Mouse (Mus musculus): ENCODE results near the gene Apobec2. TPM values are rescaled to one million over a fixed set of nuclear protein-coding genes. Genes with fewer than 3 reads are reported as not detected.
"Not testable (repeated sequence)": the region's sequence is repeated elsewhere in the genome, so short reads cannot be mapped to it uniquely, and the experiment has no call there.

Apobec2 gene
- 0.29 and 0.43 TPM in 2 replicates for polyA plus RNA-seq (2015; fragmentation: Nextera tagmentation; extraction: Ambion mirVana)

DNA sequence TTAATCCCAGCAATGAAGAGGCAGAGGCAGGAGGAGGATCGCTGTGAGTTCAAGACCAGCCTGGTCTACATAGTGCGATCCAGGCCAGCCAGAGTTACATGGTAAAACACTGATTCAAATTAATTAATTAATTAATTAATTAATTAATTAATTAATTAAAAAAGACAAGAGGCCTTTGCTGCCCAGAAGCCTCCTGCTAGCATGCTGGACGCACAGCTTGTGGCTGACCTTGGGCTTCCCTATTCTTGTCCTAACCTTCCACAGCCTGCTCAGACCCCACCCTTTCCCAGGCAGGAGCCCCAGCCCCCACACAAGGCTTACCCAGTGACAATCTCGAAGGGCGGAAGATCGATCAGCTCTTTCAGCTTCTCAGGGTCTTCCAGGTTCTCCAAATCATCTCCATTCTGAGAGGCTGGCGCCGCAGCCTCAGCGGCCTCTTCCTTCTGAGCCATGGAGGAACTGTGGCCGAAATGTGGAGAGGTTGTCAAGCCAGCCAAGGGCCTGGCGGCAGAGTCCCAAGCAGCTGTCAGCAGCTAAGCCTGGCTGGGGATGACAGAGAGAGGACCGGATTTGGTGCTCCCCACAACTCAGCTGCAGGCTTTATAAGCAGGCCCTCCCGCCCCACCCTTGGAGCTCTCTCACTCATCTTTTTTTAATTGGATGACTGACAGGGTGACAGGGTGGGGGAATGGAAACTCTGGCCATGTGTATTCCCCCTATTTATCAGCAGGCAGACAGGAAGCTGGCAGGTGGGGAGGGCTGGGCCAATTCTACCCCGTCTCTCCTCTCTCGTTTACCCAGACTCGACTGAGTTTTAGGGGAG, at the start of gene Apobec2:
Apobec2 (minus strand) TSS at position 773 of the 823 bp plus-strand sequence.
- no peaks in the 10 kb centered on the region for H3K36me3 ChIP-seq (ENCODE audit: control insufficient read depth, insufficient read depth)
- no peaks in the 10 kb centered on the region for H3K9me3 ChIP-seq (ENCODE audit: control insufficient read depth, low read length)
- H3K27ac ChIP-seq (ENCODE audit: low read length), result no peak within 1 kb of the TSS
- ATAC-seq, result no peak
- no peak within 1 kb of the TSS for H3K4me3 ChIP-seq (replicated peaks; ENCODE audit: low read length)
- H3K4me1 ChIP-seq (replicated peaks; ENCODE audit: control insufficient read depth, insufficient read depth, low read length), result peaks cover 3% of the 10 kb centered on the region
- no peak within 1 kb of the TSS for H3K4me2 ChIP-seq (ENCODE audit: low read length)
- no peaks in the 10 kb centered on the region for H3K27me3 ChIP-seq (replicated peaks; ENCODE audit: control insufficient read depth, insufficient read depth, low read length)
- 64% methylated on average over 16 of the region's 16 CpGs for WGBS
- no peak within 1 kb of the TSS for H3K9ac ChIP-seq (replicated peaks; ENCODE audit: low read depth, low read length)

DNA sequence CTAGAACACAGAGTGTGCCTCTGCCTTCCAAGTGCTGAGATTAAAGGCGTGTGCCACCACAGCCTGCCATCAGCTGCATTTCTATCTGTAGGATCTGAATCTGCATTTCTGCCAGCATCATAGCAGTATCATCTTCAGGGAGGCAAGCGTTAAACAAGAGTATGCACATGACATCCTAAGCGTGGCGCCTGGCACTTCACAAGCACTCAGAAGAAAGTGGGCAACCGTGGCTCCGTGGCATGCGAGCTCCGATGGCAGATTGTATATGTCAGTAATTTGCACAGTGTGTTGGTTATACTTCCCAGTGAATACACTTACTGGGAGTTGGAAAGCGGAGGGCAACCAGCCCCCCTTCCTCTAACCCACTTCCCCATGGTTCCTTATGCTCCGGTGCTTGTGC, 47.2 kb upstream of the Apobec2 start:
- H3K4me2 ChIP-seq (ENCODE audit: low read length), result no peak overlapping the region
- no peaks in the 10 kb centered on the region for H3K27me3 ChIP-seq (replicated peaks; ENCODE audit: control insufficient read depth, insufficient read depth, low read length)
- H3K9ac ChIP-seq (replicated peaks; ENCODE audit: low read depth, low read length), result no peak overlapping the region
- no peaks in the 10 kb centered on the region for H3K9me3 ChIP-seq (ENCODE audit: control insufficient read depth, low read length)
- peak; percentile 82 for ATAC-seq
- no peaks in the 10 kb centered on the region for H3K4me1 ChIP-seq (replicated peaks; ENCODE audit: control insufficient read depth, insufficient read depth, low read length)
- H3K36me3 ChIP-seq (ENCODE audit: control insufficient read depth, insufficient read depth), result no peaks in the 10 kb centered on the region
- no peak overlapping the region for H3K4me3 ChIP-seq (replicated peaks; ENCODE audit: low read length)
- WGBS, result 70% methylated on average over 10 of the region's 10 CpGs
- no peak overlapping the region for H3K27ac ChIP-seq (ENCODE audit: low read length)

DNA sequence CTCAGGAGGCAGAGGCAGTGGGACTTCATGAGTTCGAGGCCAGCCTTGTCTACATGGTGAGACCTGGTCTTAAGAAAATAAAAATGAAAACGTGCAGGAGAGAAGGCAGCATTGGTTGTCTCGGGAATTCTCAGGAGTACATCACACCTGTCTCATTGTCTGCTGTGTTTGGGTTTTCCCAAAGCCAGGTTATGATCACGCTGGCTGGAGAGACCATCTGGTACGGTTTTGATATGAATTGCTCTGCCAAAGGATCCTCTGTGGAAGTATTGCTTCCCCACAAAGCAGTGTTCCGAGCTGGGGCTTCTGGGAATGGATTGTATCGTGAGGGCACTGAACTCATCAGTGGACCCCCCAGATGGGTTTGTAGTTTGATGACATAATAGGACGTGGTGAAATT, 42.7 kb upstream of the Apobec2 start:
- ATAC-seq, result no peak
- H3K27me3 ChIP-seq (replicated peaks; ENCODE audit: control insufficient read depth, insufficient read depth, low read length), result no peaks in the 10 kb centered on the region
- H3K9ac ChIP-seq (replicated peaks; ENCODE audit: low read depth, low read length), result no peak overlapping the region
- no peaks in the 10 kb centered on the region for H3K4me1 ChIP-seq (replicated peaks; ENCODE audit: control insufficient read depth, insufficient read depth, low read length)
- WGBS, result 89% methylated on average over 8 of the region's 8 CpGs
- H3K4me3 ChIP-seq (replicated peaks; ENCODE audit: low read length), result no peak overlapping the region
- no peak overlapping the region for H3K27ac ChIP-seq (ENCODE audit: low read length)
- no peaks in the 10 kb centered on the region for H3K36me3 ChIP-seq (ENCODE audit: control insufficient read depth, insufficient read depth)
- H3K4me2 ChIP-seq (ENCODE audit: low read length), result no peak overlapping the region
- H3K9me3 ChIP-seq (ENCODE audit: control insufficient read depth, low read length), result no peaks in the 10 kb centered on the region

DNA sequence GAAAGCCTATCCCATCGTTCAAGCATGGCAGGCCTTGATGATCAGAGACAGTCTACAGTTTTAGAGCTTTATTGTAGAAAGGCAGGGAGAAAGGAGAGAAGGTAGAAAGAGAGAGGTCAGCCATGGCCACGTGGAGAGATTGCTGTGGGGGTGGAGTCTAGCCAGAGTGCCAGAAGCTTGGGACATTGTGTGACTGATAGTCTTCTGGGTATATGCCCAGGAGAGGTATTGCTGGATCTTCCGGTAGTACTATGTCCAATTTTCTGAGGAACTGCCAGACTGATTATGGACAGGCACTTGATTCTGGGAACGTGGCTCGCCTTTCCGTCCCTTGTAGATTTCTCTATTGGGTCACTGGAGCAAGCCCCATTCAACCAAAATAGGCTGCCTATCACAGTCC, 41.6 kb upstream of the Apobec2 start:
- not testable (repeated sequence) for H3K9ac ChIP-seq (replicated peaks; ENCODE audit: low read depth, low read length); H3K4me1 ChIP-seq (replicated peaks; ENCODE audit: control insufficient read depth, insufficient read depth, low read length); H3K4me2 ChIP-seq (ENCODE audit: low read length); H3K9me3 ChIP-seq (ENCODE audit: control insufficient read depth, low read length); H3K36me3 ChIP-seq (ENCODE audit: control insufficient read depth, insufficient read depth); H3K4me3 ChIP-seq (replicated peaks; ENCODE audit: low read length); H3K27me3 ChIP-seq (replicated peaks; ENCODE audit: control insufficient read depth, insufficient read depth, low read length); ATAC-seq; H3K27ac ChIP-seq (ENCODE audit: low read length)
- 87% methylated on average over 6 of the region's 6 CpGs for WGBS

DNA sequence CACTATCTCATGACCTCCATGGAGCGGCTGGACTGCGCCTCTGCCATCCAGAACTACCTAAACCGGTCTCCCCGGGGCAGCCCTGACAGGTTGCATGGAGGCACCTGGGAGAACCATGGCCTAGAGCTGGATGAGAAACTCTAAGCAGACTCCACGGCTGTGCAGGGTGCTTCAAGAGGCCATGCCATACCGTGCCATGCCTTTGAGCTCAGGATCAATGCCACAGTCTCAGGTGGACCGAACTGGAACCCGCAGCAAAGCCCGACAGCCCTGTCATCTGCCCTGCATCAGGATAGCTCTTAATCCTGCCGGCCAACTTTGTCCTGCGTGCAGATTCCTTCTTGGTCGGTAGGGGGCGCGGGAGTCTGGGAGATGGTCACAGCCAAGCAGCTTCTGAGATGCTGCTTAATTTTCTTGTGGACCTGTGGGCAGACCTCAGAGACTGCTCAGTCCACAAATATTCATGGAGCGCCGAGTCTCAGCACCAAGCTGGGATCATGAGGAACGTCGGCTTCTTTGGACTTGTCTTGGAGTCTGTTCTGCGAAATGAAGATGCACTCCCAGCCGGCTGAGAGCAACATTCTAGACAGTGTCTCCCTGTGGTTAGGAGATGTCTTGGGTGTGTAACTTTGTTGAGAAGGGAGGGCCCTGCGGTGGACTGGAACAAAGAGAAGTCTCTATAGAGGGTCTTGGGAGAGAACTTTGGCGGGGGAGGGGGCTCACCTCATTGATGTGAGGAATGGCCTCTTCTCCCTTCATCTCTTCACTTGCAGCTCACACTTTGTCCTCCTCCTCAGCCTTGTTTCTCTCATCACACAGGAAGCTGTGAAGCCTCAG, 34.9 kb upstream of the Apobec2 start:
- Histone ChIP-seq H3K4me2 (ENCODE audit: low read length) (peak overlapping the region; percentile 37; the same call in 1 of the 2 replicates), H3K4me1 (replicated peaks; ENCODE audit: control insufficient read depth, insufficient read depth, low read length) (peaks cover 2% of the 10 kb centered on the region; the same call in 1 of the 2 replicates), H3K36me3 (ENCODE audit: control insufficient read depth, insufficient read depth) (no peaks in the 10 kb centered on the region), H3K9ac (replicated peaks; ENCODE audit: low read depth, low read length) (peak overlapping the region; percentile 27; the same call in 1 of the 2 replicates), H3K4me3 (replicated peaks; ENCODE audit: low read length) (no peak overlapping the region), H3K9me3 (ENCODE audit: control insufficient read depth, low read length) (no peaks in the 10 kb centered on the region), H3K27me3 (replicated peaks; ENCODE audit: control insufficient read depth, insufficient read depth, low read length) (no peaks in the 10 kb centered on the region), H3K27ac (ENCODE audit: low read length) (no peak overlapping the region)
- ATAC-seq, result peak; percentile 81
- WGBS, result 10% methylated on average over 22 of the region's 22 CpGs

DNA sequence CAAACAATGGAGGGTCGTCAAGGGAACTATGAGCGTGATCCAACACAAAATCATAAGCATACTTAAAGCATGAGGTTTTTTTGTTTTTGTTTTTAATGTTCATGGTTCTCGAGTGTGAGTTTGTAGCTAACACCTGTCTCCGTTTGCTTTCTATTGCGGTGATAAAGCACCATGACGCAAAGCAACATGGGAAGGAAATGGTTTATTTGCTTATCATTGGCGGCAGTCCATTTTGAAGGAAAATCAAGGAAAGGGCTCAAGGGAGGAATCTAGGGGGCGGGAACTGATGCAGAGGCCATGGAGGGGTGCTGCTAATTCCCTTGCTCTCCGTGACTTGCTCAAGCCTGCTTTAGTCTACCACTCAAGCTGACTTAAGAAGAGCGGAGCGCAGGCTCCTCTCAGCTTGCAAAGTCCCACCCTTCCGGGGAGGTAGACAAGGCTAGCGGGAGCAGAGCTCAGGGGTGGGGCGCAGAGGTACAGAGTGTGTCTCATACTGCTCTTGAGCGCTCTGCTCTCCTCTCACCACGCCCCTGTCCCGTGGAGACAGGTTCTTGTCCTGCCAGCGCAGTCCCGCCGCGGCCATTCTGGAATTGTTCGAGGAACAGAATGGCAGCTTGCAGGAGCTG, 34.2 kb upstream of the Apobec2 start:
- peak overlapping the region; percentile 2; the same call in 1 of the 2 replicates for H3K4me3 ChIP-seq (replicated peaks; ENCODE audit: low read length)
- peak; percentile 53 for ATAC-seq
- peak overlapping the region; percentile 27; the same call in 1 of the 2 replicates for H3K9ac ChIP-seq (replicated peaks; ENCODE audit: low read depth, low read length)
- H3K9me3 ChIP-seq (ENCODE audit: control insufficient read depth, low read length), result no peaks in the 10 kb centered on the region
- H3K27ac ChIP-seq (ENCODE audit: low read length), result no peak overlapping the region
- peaks cover 2% of the 10 kb centered on the region; the same call in 1 of the 2 replicates for H3K4me1 ChIP-seq (replicated peaks; ENCODE audit: control insufficient read depth, insufficient read depth, low read length)
- peak overlapping the region; percentile 37; the same call in 1 of the 2 replicates for H3K4me2 ChIP-seq (ENCODE audit: low read length)
- no peaks in the 10 kb centered on the region for H3K36me3 ChIP-seq (ENCODE audit: control insufficient read depth, insufficient read depth)
- H3K27me3 ChIP-seq (replicated peaks; ENCODE audit: control insufficient read depth, insufficient read depth, low read length), result no peaks in the 10 kb centered on the region
- 52% methylated on average over 22 of the region's 22 CpGs for WGBS

DNA sequence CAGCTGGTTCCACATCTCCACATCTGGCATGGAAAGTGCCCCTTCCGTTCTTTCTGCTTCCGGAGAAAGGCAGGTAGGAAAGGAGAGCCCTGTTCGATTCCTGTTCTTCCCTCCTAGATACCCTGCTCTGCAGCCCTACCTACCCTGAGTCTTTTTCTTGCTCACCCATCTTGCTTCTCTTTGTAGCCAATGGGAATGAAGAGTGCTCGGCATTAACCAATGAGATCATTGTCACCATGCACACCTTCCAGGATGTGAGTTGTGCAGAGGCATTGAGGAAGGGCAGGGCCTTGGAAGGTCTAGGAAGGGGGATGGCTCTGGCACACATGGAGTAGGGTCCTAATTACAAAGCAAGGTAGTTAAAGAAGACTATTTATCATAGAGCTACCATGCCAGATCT, 30.7 kb upstream of the Apobec2 start:
- Histone ChIP-seq H3K4me1 (replicated peaks; ENCODE audit: control insufficient read depth, insufficient read depth, low read length) (peaks cover 2% of the 10 kb centered on the region; the same call in 1 of the 2 replicates), H3K9me3 (ENCODE audit: control insufficient read depth, low read length) (no peaks in the 10 kb centered on the region), H3K36me3 (ENCODE audit: control insufficient read depth, insufficient read depth) (no peaks in the 10 kb centered on the region), H3K9ac (replicated peaks; ENCODE audit: low read depth, low read length) (no peak overlapping the region), H3K27ac (ENCODE audit: low read length) (no peak overlapping the region), H3K4me2 (ENCODE audit: low read length) (no peak overlapping the region), H3K4me3 (replicated peaks; ENCODE audit: low read length) (no peak overlapping the region), H3K27me3 (replicated peaks; ENCODE audit: control insufficient read depth, insufficient read depth, low read length) (no peaks in the 10 kb centered on the region)
- WGBS, result 96% methylated on average over 4 of the region's 4 CpGs
- ATAC-seq, result no peak

DNA sequence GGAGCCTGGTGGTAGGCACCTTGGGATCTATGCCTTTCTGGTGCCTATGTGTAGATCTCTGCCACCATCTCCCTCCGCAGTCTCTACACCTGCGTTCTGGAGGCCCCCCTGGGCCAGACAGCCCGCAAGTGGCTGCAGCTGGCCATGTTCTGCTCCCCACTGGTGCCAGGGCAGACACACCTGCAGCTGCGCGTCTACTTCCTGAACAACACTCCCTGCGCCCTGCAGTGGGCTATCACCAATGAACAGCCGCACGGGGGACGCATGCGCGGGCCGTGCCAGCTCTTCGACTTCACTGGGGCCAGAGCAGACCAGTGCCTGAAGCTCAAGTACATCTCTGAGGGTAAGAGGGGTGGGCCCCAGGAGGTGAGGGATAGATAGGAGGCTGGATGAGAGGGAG, 29.4 kb upstream of the Apobec2 start:
- no peaks in the 10 kb centered on the region for H3K36me3 ChIP-seq (ENCODE audit: control insufficient read depth, insufficient read depth)
- no peaks in the 10 kb centered on the region for H3K27me3 ChIP-seq (replicated peaks; ENCODE audit: control insufficient read depth, insufficient read depth, low read length)
- H3K4me2 ChIP-seq (ENCODE audit: low read length), result no peak overlapping the region
- WGBS, result 96% methylated on average over 13 of the region's 13 CpGs
- H3K9me3 ChIP-seq (ENCODE audit: control insufficient read depth, low read length), result no peaks in the 10 kb centered on the region
- no peak overlapping the region for H3K9ac ChIP-seq (replicated peaks; ENCODE audit: low read depth, low read length)
- no peak overlapping the region for H3K4me3 ChIP-seq (replicated peaks; ENCODE audit: low read length)
- no peak overlapping the region for H3K27ac ChIP-seq (ENCODE audit: low read length)
- no peak for ATAC-seq
- H3K4me1 ChIP-seq (replicated peaks; ENCODE audit: control insufficient read depth, insufficient read depth, low read length), result peaks cover 2% of the 10 kb centered on the region; the same call in 1 of the 2 replicates

Measured in forebrain, embryonic 16.5 days (tissue).